Mouse (Mus musculus): ENCODE measurements at regions not wholly inside any gene's neighbourhood (a gene's known extent, or its start where the extent isn't known, plus 50 kb on each side); places are given as distances from the start of the nearest gene placed in this dataset.

DNA sequence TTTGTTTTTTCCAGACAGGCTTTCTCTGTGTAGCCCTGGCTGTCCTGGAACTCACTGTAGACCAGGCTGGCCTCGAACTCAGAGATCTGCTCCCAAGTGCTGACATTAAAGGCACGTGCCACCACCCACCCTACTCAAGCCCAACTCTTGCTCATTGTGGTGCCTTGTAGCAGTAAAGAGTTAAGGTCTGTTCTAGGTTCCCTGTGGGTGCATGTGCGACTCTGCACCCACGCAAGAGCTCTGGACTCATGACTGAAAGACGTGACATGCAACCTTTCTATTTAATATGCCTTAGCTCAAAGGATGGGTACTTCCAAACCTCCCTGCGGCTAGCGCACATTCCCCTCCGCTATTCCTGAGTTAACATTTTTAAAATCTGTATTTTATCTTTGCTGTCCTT lies 121.7 kb upstream of the Peli2 start:
- TF ChIP-seq POLR2A (IDR thresholded peaks at IDR 0.05; ENCODE audit: insufficient read length, low read depth), result no peak
- no peak for TF ChIP-seq POLR2AphosphoS2 (IDR thresholded peaks at IDR 0.05; ENCODE audit: insufficient read length, low read depth)
- TF ChIP-seq TCF12 (IDR thresholded peaks at IDR 0.05; ENCODE audit: insufficient read depth, poor library complexity, severe bottlenecking), result no peak

Data from myocyte (in vitro differentiated cells).